Mouse (Mus musculus) gastrocnemius, postnatal 10 days (tissue): Measurements from ENCODE around the gene Magi2. TPM values are rescaled to one million over a fixed set of nuclear protein-coding genes. Genes with fewer than 3 reads are reported as not detected.

Experiments
- DNase-seq: peaks from one replicate; pipeline ENCODE4 v3.0.0; 2021; ENCODE audit warnings: mixed read lengths
- total RNA-seq, 2 experiments: library from RNA; stranded (reverse); gene quantifications; 2 replicates each; pipeline ENCODE4 v1.2.3; 2021

Gene Magi2
- total RNA-seq, 2 experiments from 2014 or later = 4.6 to 7.3 TPM

DNA sequence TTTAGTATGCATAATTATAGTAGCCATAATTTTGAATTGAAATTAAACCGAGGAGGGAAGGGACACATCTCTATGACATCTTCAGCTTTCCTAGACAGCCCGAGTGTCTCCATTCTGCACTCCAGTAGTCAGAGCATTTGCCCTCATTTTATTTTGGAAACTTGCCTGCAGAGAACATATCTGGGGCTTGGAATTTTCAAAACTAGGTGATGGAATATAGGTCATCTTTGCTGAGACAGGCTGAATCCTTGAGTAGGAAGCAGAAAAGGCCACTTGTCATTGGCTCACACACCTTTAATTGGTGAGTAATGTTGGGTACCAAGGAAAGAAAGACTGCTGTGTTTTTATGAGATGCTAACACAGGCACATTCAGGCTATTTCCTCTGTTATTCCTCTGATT, 724.3 kb downstream of the Magi2 start:
- no peak for DNase-seq

DNA sequence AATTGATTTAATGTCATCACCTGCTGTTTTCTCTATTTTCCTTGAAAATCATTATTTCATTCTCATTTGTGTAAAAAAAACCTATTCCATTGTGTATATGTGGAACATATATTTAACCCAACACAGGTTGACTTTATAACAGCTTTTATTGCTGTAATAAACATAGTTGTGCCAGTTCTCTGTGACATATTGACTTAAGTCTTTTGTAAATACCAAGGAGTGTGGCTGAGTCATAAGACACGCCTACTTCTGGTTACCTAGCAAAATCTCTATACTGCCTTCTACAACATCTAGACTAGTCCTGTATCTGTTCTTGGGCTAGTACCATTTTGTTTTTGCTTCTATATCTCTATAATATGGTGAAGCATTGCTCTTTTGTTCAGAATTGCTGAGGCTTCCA, 737.3 kb downstream of the Magi2 start:
- DNase-seq = no peak

DNA sequence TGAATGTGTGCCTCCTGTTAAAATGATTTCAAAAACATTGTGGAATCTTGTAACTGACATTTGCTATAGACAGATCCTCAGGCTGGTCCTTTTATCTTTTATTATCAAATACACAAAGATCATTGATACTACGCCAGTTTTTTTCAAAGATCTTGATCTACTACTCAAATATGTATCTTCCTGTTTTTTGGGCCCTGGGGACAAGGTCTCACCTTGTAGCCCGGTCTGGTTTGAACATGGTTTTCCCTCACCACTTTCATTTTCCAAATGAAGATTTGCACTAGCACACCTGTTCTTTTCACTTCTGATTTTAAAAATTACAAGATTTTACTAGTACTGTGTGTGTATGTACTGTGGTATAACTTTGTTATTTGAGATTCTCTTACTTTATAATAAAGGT, 745.9 kb downstream of the Magi2 start:
- DNase-seq = no peak

DNA sequence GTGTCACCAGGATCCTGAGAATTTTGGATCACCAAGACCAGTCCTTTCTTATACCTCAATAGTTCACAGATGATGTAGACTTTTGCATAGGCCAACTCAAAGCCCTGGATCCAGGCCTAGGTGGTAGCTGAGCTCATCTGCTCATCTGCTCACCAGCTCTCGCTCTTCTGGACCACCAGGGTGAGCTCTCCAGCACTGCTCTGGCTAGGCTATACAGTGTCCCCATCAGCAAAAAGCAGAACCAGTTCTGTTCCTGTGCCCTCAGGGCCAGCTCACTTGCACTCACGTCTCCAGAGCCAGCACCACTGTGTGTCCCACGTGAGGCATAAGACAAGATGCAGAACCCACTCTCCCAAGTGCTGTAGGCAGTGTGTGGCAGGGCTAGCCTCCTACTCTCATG, 747.0 kb downstream of the Magi2 start:
- no peak for DNase-seq

- DNase-seq = no peak
Observed at GRCm38 (mm10) chr5:19981518-19981917, 754.7 kb downstream of the Magi2 start.

DNA sequence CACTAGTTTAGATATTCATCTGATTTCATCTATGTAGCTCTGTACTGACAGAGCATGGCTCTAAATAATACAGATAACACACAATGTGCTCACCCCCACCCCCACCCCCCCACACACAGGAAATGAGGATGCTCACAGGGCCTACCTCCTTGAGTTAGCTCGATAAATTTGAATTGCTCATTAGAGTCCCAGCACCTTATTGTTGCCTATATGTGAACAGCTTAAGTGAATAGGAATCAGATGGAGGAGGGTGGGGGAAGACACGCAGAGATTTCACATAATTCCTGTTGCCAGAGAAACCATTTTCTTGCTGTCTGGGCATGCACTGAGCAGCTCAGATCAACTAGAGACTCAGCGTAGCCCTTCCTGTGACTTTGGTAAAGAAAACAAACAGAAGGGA, 755.2 kb downstream of the Magi2 start:
- DNase-seq = no peak

GRCm38 (mm10) chr5:19999486-19999885, 772.6 kb downstream of the Magi2 start:
- DNase-seq = no peak

- DNase-seq = no peak
Observed at GRCm38 (mm10) chr5:19999912-20000311, 773.1 kb downstream of the Magi2 start.

- DNase-seq = no peak
Observed at GRCm38 (mm10) chr5:20006616-20007015, 779.8 kb downstream of the Magi2 start.

- no peak for DNase-seq
Observed at GRCm38 (mm10) chr5:20007246-20007645, 780.4 kb downstream of the Magi2 start.

GRCm38 (mm10) chr5:20010210-20010609, 783.4 kb downstream of the Magi2 start:
- DNase-seq = no peak

GRCm38 (mm10) chr5:20018063-20018462, 791.2 kb downstream of the Magi2 start:
- no peak for DNase-seq

DNA sequence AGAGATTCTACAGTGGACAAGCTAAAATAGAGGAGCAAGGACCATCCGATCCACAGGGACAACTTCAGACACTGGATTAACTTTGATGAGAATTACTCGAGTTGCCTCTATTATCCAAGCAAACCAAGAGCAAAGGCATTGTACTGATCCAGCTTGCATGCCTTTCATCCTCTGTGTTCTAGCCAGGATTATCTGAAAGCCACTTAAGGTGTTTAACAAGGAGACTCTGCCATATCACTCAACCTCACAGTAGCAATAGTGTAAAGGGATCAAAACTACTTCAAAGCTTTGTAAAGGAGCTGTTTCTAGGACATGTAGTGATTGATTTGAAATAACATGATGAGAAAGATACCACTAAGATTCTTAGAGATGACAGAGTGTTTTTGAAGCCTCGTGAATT, 819.8 kb downstream of the Magi2 start:
- DNase-seq = no peak

- DNase-seq = no peak
Observed at GRCm38 (mm10) chr5:20048386-20048785, 821.5 kb downstream of the Magi2 start.

GRCm38 (mm10) chr5:20050284-20050683, 823.4 kb downstream of the Magi2 start:
- no peak for DNase-seq

GRCm38 (mm10) chr5:20055000-20055399, 828.2 kb downstream of the Magi2 start:
- DNase-seq = no peak

DNA sequence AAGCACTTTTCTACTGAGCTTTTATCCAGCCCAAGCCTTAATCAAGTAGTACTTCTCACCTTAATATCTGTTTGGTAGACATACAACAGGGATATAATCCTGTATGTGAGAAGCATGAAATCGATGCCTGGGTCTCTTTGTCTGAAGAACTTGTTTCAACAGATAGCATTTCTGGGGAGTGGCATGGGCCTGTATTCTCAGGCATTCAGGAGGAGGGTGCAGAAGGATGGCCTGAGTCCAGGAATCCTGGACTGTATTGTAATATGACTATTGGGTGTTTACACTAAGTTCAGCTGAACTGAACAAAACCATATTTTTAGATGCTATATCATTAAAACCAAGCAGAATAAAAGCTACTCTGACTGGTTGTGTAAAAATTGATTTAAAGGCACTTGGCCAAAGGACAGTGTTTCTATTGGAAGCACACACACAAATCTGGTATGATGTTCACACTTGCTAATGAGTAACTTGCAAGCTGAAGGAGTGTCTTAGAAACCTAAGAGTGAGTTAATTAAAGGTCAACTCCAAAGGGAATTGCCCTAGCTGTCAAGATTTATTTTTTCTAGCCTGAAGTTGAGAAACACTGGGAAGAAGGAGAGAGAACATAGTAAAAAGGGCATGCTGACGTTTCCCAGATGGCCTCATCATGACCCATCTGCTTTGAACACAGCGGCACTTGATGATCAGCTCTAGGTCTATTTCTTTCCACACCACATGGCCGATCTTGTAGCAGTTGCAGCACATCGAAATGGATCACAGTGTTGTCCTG, 829.4 kb downstream of the Magi2 start:
- no peak for DNase-seq

DNA sequence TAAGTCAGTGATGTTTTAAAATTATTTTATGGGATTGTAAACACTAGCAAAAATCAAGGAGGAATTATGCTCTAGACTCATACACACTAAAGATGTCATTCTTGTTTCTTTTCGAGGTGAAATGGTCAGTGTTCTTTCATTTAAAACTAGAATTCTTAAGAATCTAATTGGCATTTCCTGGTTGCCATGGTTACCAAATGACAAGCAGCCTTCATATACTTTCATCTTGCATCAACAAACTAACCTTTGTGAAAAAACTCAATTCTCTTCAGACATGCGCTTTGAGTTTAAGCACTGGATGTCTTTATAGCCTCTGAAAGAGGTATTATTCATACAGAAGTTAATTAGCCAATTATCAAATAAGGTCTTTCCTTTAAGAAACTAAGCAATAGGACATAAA, 830.0 kb downstream of the Magi2 start:
- DNase-seq = no peak

GRCm38 (mm10) chr5:20062011-20062410, 835.2 kb downstream of the Magi2 start:
- no peak for DNase-seq

DNA sequence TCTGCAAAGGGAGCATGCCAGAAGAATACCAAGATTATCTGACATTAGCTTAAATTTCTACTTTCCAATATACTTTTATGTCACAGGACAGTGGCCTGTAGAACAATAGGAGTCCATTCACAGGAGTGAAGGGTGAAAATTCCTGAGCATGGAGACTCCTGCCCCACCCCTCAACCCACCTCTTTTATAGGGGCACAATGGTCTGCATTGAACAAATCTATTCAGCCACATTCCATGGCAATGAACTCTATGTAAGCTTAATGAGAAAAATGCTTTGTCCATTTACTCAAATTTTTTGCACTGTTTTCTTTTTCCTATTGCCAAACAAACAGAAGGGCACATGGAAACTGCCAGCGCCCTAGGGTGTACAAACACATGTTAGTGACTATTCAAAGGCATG, 838.2 kb downstream of the Magi2 start:
- DNase-seq = no peak

GRCm38 (mm10) chr5:20068496-20068895, 841.7 kb downstream of the Magi2 start:
- DNase-seq = no peak

GRCm38 (mm10) chr5:20068921-20069486, 842.2 kb downstream of the Magi2 start:
- no peak for DNase-seq

DNA sequence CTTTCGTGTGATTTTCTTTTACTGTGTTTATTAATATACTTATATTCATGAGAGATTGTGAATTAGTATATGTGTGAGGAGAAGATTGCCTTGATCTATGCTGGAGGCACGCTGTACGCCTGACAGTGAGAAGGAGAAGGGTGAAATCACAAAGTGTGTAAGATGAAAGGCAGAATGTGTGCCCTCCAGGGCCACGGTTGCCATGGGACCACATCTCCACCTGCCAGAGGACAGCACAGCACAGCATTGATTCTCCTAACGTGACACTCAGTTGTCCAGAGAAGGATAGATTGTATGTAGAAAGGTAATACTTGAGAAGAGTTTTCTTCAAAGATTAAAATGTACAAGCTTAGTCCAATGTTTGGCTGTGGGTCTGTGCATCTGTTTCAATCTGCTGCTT, 847.3 kb downstream of the Magi2 start:
- no peak for DNase-seq

- DNase-seq = no peak
Observed at GRCm38 (mm10) chr5:20074867-20075266, 848.0 kb downstream of the Magi2 start.
